Mouse (Mus musculus) cerebellum, postnatal 25 days (tissue): ENCODE results near the gene Fmnl3.

Experiments used
- DNase-seq, 2 experiments: peaks; one replicate each; pipeline ENCODE4 v3.0.0; 2021; ENCODE audit warnings: mixed read lengths in 2 of 2

Fmnl3 gene

GRCm38 (mm10) chr15:99342194-99342981 lies 27.9 kb downstream of the Fmnl3 start:
- no peak for DNase-seq

GRCm38 (mm10) chr15:99341102-99341501 lies 29.2 kb downstream of the Fmnl3 start:
- DNase-seq: no peak

- no peak for DNase-seq
Observed at GRCm38 (mm10) chr15:99339669-99340068, 30.6 kb downstream of the Fmnl3 start.

GRCm38 (mm10) chr15:99338916-99339315 lies 31.4 kb downstream of the Fmnl3 start:
- no peak for DNase-seq

- DNase-seq: no peak
Observed at GRCm38 (mm10) chr15:99335801-99336320, 34.4 kb downstream of the Fmnl3 start.

GRCm38 (mm10) chr15:99334500-99334899 lies 35.8 kb downstream of the Fmnl3 start:
- no peak for DNase-seq

GRCm38 (mm10) chr15:99333676-99334065 lies 36.6 kb downstream of the Fmnl3 start:
- DNase-seq: no peak

- no peak for DNase-seq
Observed at GRCm38 (mm10) chr15:99332921-99333675, 37.2 kb downstream of the Fmnl3 start.

- no peak for DNase-seq
Observed at GRCm38 (mm10) chr15:99332111-99332510, 38.2 kb downstream of the Fmnl3 start.

- no peak for DNase-seq
Observed at GRCm38 (mm10) chr15:99331341-99331740, 38.9 kb downstream of the Fmnl3 start.

GRCm38 (mm10) chr15:99330324-99330723 lies 40.0 kb downstream of the Fmnl3 start:
- DNase-seq: no peak

- DNase-seq: no peak
Observed at GRCm38 (mm10) chr15:99328011-99328410, 42.3 kb downstream of the Fmnl3 start.

GRCm38 (mm10) chr15:99326959-99327358 lies 43.3 kb downstream of the Fmnl3 start:
- no peak for DNase-seq

- DNase-seq: no peak
Observed at GRCm38 (mm10) chr15:99326407-99326806, 43.9 kb downstream of the Fmnl3 start.

- peak in 1 of 2 experiments; percentile 41 for DNase-seq
Observed at GRCm38 (mm10) chr15:99325598-99325997, 44.7 kb downstream of the Fmnl3 start.

- DNase-seq: no peak
Observed at GRCm38 (mm10) chr15:99324151-99324550, 46.1 kb downstream of the Fmnl3 start.

GRCm38 (mm10) chr15:99320978-99321377 lies 49.3 kb downstream of the Fmnl3 start:
- DNase-seq: no peak

- no peak for DNase-seq
Observed at GRCm38 (mm10) chr15:99320168-99320674, 50.1 kb downstream of the Fmnl3 start.

- peak in 1 of 2 experiments; percentile 41 for DNase-seq
Observed at GRCm38 (mm10) chr15:99319411-99319871, 50.8 kb downstream of the Fmnl3 start.

GRCm38 (mm10) chr15:99318861-99319410 lies 51.3 kb downstream of the Fmnl3 start:
- DNase-seq: peak; percentile 66 to 69

GRCm38 (mm10) chr15:99318071-99318470 lies 52.2 kb downstream of the Fmnl3 start:
- no peak for DNase-seq

GRCm38 (mm10) chr15:99317267-99317651 lies 53.0 kb downstream of the Fmnl3 start:
- DNase-seq: no peak
